Mouse (Mus musculus): ENCODE measurements at regions not wholly inside any gene's neighbourhood (a gene's known extent, or its start where the extent isn't known, plus 50 kb on each side); places are given as distances from the start of the nearest gene placed in this dataset.

DNA sequence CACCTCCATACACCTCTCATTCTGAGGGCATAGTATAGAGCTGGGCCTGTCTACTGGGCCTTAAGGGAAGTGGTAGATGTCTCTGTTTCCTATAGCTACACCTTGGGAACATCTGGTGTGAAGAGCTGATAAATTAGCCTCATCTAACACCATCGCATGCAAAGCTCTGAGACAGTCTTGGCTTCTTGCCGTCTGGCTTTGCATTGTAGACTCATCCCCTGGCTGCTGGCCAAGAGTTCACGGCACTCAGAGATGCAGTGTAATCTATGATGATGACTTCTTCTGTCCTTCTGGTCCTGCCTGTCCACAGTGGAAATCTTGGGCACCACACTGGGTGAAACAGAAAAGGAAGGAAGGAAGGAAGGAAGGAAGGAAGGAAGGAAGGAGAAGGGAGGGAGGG lies 127.8 kb upstream of the Slc7a14 start:
- no peak for TF ChIP-seq POLR2A (IDR thresholded peaks at IDR 0.05; ENCODE audit: control insufficient read depth, low read depth, low read length)
- TF ChIP-seq CTCF (IDR thresholded peaks at IDR 0.05; ENCODE audit: control insufficient read depth, insufficient read depth, insufficient replicate concordance, low read depth, low read length) = no peak

All from testis, adult 2 months (tissue).